Mouse (Mus musculus): Measurements from ENCODE around the gene Cox6a2. TPM values are rescaled to one million over a fixed set of nuclear protein-coding genes. Genes with fewer than 3 reads are reported as not detected.

Gene Cox6a2
- 0.24 and 0.90 TPM in 2 replicates for polyA plus RNA-seq (2015; fragmentation: Nextera tagmentation; extraction: Ambion mirVana)

GRCm38 (mm10) chr7:128206152-128206551 lies at the start of gene Cox6a2:
Cox6a2 (minus strand) TSS chr7:128206387.
- no peak within 1 kb of the TSS for H3K4me3 ChIP-seq (ENCODE audit: low read depth, low read length)
- ATAC-seq = no peak
- H3K27ac ChIP-seq (ENCODE audit: low read depth, low read length) = no peak within 1 kb of the TSS
- no peaks in the 10 kb centered on the region; the same call in 1 of the 2 replicates for H3K4me1 ChIP-seq (replicated peaks; ENCODE audit: control insufficient read depth, insufficient read depth, low read length)
- 86% methylated on average over 6 of the region's 6 CpGs for WGBS
- H3K9me3 ChIP-seq (ENCODE audit: control insufficient read depth) = no peaks in the 10 kb centered on the region
- H3K27me3 ChIP-seq (replicated peaks; ENCODE audit: control insufficient read depth, insufficient read depth, low read length) = no peaks in the 10 kb centered on the region
- TF ChIP-seq CTCF (IDR thresholded peaks at IDR 0.05; ENCODE audit: low read depth) = no peak
- no peak within 1 kb of the TSS for H3K4me2 ChIP-seq (replicated peaks; ENCODE audit: low read depth)
- no peaks in the 10 kb centered on the region for H3K36me3 ChIP-seq (ENCODE audit: control insufficient read depth, insufficient read depth)
- H3K9ac ChIP-seq (ENCODE audit: low read depth, low read length) = no peak within 1 kb of the TSS

GRCm38 (mm10) chr7:128255757-128256156 lies 49.6 kb upstream of the Cox6a2 start:
- no peak overlapping the region for H3K4me2 ChIP-seq (replicated peaks; ENCODE audit: low read depth)
- no peaks in the 10 kb centered on the region for H3K9me3 ChIP-seq (ENCODE audit: control insufficient read depth)
- H3K9ac ChIP-seq (ENCODE audit: low read depth, low read length) = no peak overlapping the region
- no peak overlapping the region for H3K4me3 ChIP-seq (ENCODE audit: low read depth, low read length)
- no peak for ATAC-seq
- WGBS = 77% methylated on average over 5 of the region's 5 CpGs
- no peaks in the 10 kb centered on the region for H3K27me3 ChIP-seq (replicated peaks; ENCODE audit: control insufficient read depth, insufficient read depth, low read length)
- no peak for TF ChIP-seq CTCF (IDR thresholded peaks at IDR 0.05; ENCODE audit: low read depth)
- H3K27ac ChIP-seq (ENCODE audit: low read depth, low read length) = no peak overlapping the region
- H3K4me1 ChIP-seq (replicated peaks; ENCODE audit: control insufficient read depth, insufficient read depth, low read length) = 0 out of 2 replicates have a peak, but pooled peaks cover 3% of the 10 kb centered on the region
- peaks cover 16% of the 10 kb centered on the region; the same call in 1 of the 2 replicates for H3K36me3 ChIP-seq (ENCODE audit: control insufficient read depth, insufficient read depth)

- H3K36me3 ChIP-seq (ENCODE audit: control insufficient read depth, insufficient read depth) = peaks cover 17% of the 10 kb centered on the region; the same call in 1 of the 2 replicates
- ATAC-seq = no peak
- WGBS = 43% methylated on average over 2 of the region's 2 CpGs
- H3K9ac ChIP-seq (ENCODE audit: low read depth, low read length) = no peak overlapping the region
- no peak overlapping the region for H3K4me3 ChIP-seq (ENCODE audit: low read depth, low read length)
- H3K4me2 ChIP-seq (replicated peaks; ENCODE audit: low read depth) = no peak overlapping the region
- H3K27me3 ChIP-seq (replicated peaks; ENCODE audit: control insufficient read depth, insufficient read depth, low read length) = no peaks in the 10 kb centered on the region
- TF ChIP-seq CTCF (IDR thresholded peaks at IDR 0.05; ENCODE audit: low read depth) = no peak
- H3K9me3 ChIP-seq (ENCODE audit: control insufficient read depth) = no peaks in the 10 kb centered on the region
- H3K27ac ChIP-seq (ENCODE audit: low read depth, low read length) = no peak overlapping the region
- H3K4me1 ChIP-seq (replicated peaks; ENCODE audit: control insufficient read depth, insufficient read depth, low read length) = 0 out of 2 replicates have a peak, but pooled peaks cover 6% of the 10 kb centered on the region
Measured at GRCm38 (mm10) chr7:128254978-128255377, 48.8 kb upstream of the Cox6a2 start.

GRCm38 (mm10) chr7:128252609-128253008 lies 46.4 kb upstream of the Cox6a2 start:
- no peak for ATAC-seq
- Histone ChIP-seq H3K36me3 (ENCODE audit: control insufficient read depth, insufficient read depth) (peaks cover 19% of the 10 kb centered on the region; the same call in 1 of the 2 replicates), H3K27ac (ENCODE audit: low read depth, low read length) (no peak overlapping the region), H3K27me3 (replicated peaks; ENCODE audit: control insufficient read depth, insufficient read depth, low read length) (no peaks in the 10 kb centered on the region), H3K9ac (ENCODE audit: low read depth, low read length) (no peak overlapping the region), H3K4me1 (replicated peaks; ENCODE audit: control insufficient read depth, insufficient read depth, low read length) (0 out of 2 replicates have a peak, but pooled peaks cover 6% of the 10 kb centered on the region), H3K4me2 (replicated peaks; ENCODE audit: low read depth) (peak overlapping the region; percentile 41), H3K4me3 (ENCODE audit: low read depth, low read length) (peak overlapping the region; percentile 7; the same call in 1 of the 2 replicates), H3K9me3 (ENCODE audit: control insufficient read depth) (no peaks in the 10 kb centered on the region)
- 16% methylated on average over 24 of the region's 24 CpGs for WGBS
- no peak for TF ChIP-seq CTCF (IDR thresholded peaks at IDR 0.05; ENCODE audit: low read depth)

- Histone ChIP-seq H3K36me3 (ENCODE audit: control insufficient read depth, insufficient read depth) (peaks cover 19% of the 10 kb centered on the region; the same call in 1 of the 2 replicates), H3K27ac (ENCODE audit: low read depth, low read length) (no peak overlapping the region), H3K4me2 (replicated peaks; ENCODE audit: low read depth) (peak overlapping the region; percentile 17; the same call in 1 of the 2 replicates), H3K4me3 (ENCODE audit: low read depth, low read length) (no peak overlapping the region), H3K9ac (ENCODE audit: low read depth, low read length) (no peak overlapping the region), H3K4me1 (replicated peaks; ENCODE audit: control insufficient read depth, insufficient read depth, low read length) (0 out of 2 replicates have a peak, but pooled peaks cover 6% of the 10 kb centered on the region), H3K27me3 (replicated peaks; ENCODE audit: control insufficient read depth, insufficient read depth, low read length) (no peaks in the 10 kb centered on the region), H3K9me3 (ENCODE audit: control insufficient read depth) (no peaks in the 10 kb centered on the region)
- TF ChIP-seq CTCF (IDR thresholded peaks at IDR 0.05; ENCODE audit: low read depth) = no peak
- no peak for ATAC-seq
- whole genome bisulfite sequencing = 48% methylated on average over 12 of the region's 12 CpGs
Measured at GRCm38 (mm10) chr7:128251946-128252345, 45.8 kb upstream of the Cox6a2 start.

- H3K27ac ChIP-seq (ENCODE audit: low read depth, low read length) = no peak overlapping the region
- 58% methylated on average over 5 of the region's 5 CpGs for WGBS
- H3K4me2 ChIP-seq (replicated peaks; ENCODE audit: low read depth) = no peak overlapping the region
- no peak for ATAC-seq
- H3K36me3 ChIP-seq (ENCODE audit: control insufficient read depth, insufficient read depth) = peaks cover 19% of the 10 kb centered on the region; the same call in 1 of the 2 replicates
- H3K4me3 ChIP-seq (ENCODE audit: low read depth, low read length) = no peak overlapping the region
- no peaks in the 10 kb centered on the region for H3K9me3 ChIP-seq (ENCODE audit: control insufficient read depth)
- no peak for TF ChIP-seq CTCF (IDR thresholded peaks at IDR 0.05; ENCODE audit: low read depth)
- H3K9ac ChIP-seq (ENCODE audit: low read depth, low read length) = no peak overlapping the region
- 0 out of 2 replicates have a peak, but pooled peaks cover 6% of the 10 kb centered on the region for H3K4me1 ChIP-seq (replicated peaks; ENCODE audit: control insufficient read depth, insufficient read depth, low read length)
- no peaks in the 10 kb centered on the region for H3K27me3 ChIP-seq (replicated peaks; ENCODE audit: control insufficient read depth, insufficient read depth, low read length)
Measured at GRCm38 (mm10) chr7:128249998-128250397, 43.8 kb upstream of the Cox6a2 start.

All from intestine, postnatal 0 days (tissue).